Mouse (Mus musculus) G1E (cell line): ENCODE measurements around the gene Rsrp1.

Experiments
- CTCF ChIP-seq: IDR thresholded peaks from 2 replicates; pipeline ENCODE4 v1.5.1; 2012; ENCODE audit warnings: low read depth, low read length, inconsistent platforms, mixed read lengths
- GATA1 ChIP-seq: IDR thresholded peaks from 2 replicates; pipeline ENCODE4 v1.6.1; 2012; ENCODE audit warnings: borderline replicate concordance, low read length, inconsistent platforms, mixed read lengths
- GATA2 ChIP-seq: IDR thresholded peaks from 2 replicates; pipeline ENCODE4 v1.6.1; 2012; ENCODE audit warnings: low read depth, low read length, inconsistent platforms, borderline replicate concordance
- POLR2AphosphoS5 ChIP-seq: IDR thresholded peaks from 2 replicates; pipeline ENCODE4 v1.6.1; 2012; ENCODE audit warnings: low read depth, low read length, inconsistent platforms; ENCODE audit not compliant: insufficient replicate concordance
- TAL1 ChIP-seq: conservative IDR thresholded peaks from 2 replicates; pipeline ENCODE4 v1.6.1; 2012; ENCODE audit warnings: low read depth, low read length, inconsistent platforms, mixed read lengths

DNA sequence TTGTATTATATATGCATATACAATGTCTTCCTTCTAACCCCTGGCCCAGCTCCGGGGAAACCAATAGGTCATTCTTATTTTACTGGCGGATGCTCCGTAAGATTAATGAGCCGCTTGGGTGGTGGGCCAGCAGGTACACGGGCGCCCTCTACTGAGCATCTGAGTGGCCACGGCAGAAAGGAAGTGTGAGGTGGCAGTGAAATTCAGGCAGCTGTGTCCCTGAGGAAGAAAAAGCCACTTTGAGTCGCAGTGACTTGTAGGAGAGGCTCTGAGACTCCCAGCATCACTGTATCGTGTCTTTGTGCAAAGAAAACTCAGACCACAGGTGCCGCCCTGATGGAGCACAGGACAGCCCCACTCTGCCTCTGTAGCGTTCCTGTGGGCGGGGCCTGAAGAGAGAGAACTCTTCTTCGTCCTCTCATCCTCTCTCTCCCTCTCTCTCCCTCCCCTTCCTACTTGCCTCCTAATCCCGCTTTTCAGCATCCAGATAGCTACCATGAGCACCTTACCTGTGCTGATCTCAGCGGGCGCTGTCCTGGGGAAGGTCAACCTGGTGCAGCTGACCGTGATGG lies 43.9 kb upstream of the Rsrp1 start:
- TF ChIP-seq GATA1 (no peak), CTCF (peak; percentile 54), TAL1 (no peak), POLR2AphosphoS5 (no peak), GATA2 (no peak)
